Mouse (Mus musculus): ENCODE measurements around the gene Eif4g3. TPM values are rescaled to one million over a fixed set of nuclear protein-coding genes. Genes with fewer than 3 reads are reported as not detected.
A peak's percentile ranks its signal among the peaks of the same experiment; 100 is the strongest.

The Eif4g3 gene
- polyA plus RNA-seq, 1 experiment from 2014 or later, result 51.0 TPM

- Histone ChIP-seq H3K4me3 (peak overlapping the region; percentile 94), H3K4me1 (replicated peaks) (peaks cover 37% of the 10 kb centered on the region), H3K27me3 (no peaks in the 10 kb centered on the region), H3K4me2 (peak overlapping the region; percentile 70), H3K9ac (peak overlapping the region; percentile 98), H3K27ac (replicated peaks) (peak overlapping the region; percentile 97), H3K36me3 (peaks cover under 1% of the 10 kb centered on the region; the same call in 1 of the 2 replicates), H3K9me3 (no peaks in the 10 kb centered on the region)
- under 1% methylated on average over 41 of the region's 59 CpGs for WGBS
- ATAC-seq (ENCODE audit: low FRiP score, low read depth), result peak; percentile 96
These were observed 503 bp downstream of the Eif4g3 start for GRCm38 (mm10) chr4:137993291-137993758.

- Histone ChIP-seq H3K36me3 (peaks cover 7% of the 10 kb centered on the region), H3K27me3 (no peaks in the 10 kb centered on the region), H3K27ac (replicated peaks) (peak overlapping the region; percentile 97), H3K9me3 (no peaks in the 10 kb centered on the region), H3K4me1 (replicated peaks) (peaks cover 41% of the 10 kb centered on the region), H3K4me3 (peak overlapping the region; percentile 94), H3K9ac (peak overlapping the region; percentile 98), H3K4me2 (peak overlapping the region; percentile 70)
- 0% methylated on average over 44 of the region's 60 CpGs for WGBS
- 0 out of 2 replicates have a peak, but pooled peaks have one; percentile 7 for ATAC-seq (ENCODE audit: low FRiP score, low read depth)
These were observed 1.2 kb downstream of the Eif4g3 start for GRCm38 (mm10) chr4:137993821-137994561.

GRCm38 (mm10) chr4:137994562-137995336 is 1.9 kb downstream of the Eif4g3 start:
- peak overlapping the region; percentile 98 for H3K9ac ChIP-seq
- H3K4me2 ChIP-seq, result peak overlapping the region; percentile 70
- H3K27ac ChIP-seq (replicated peaks), result peak overlapping the region; percentile 97; the same call in 1 of the 2 replicates
- peaks cover 45% of the 10 kb centered on the region for H3K4me1 ChIP-seq (replicated peaks)
- 41% methylated on average over 12 of the region's 12 CpGs for WGBS
- no peaks in the 10 kb centered on the region for H3K27me3 ChIP-seq
- no peak for ATAC-seq (ENCODE audit: low FRiP score, low read depth)
- H3K36me3 ChIP-seq, result peaks cover 15% of the 10 kb centered on the region
- no peaks in the 10 kb centered on the region for H3K9me3 ChIP-seq
- peak overlapping the region; percentile 94 for H3K4me3 ChIP-seq

GRCm38 (mm10) chr4:137995399-137995798 is 2.6 kb downstream of the Eif4g3 start:
- H3K9ac ChIP-seq, result no peak overlapping the region
- ATAC-seq (ENCODE audit: low FRiP score, low read depth), result no peak

GRCm38 (mm10) chr4:137998232-137998631 is 5.4 kb downstream of the Eif4g3 start:
- Histone ChIP-seq H3K4me1 (replicated peaks) (peaks cover 48% of the 10 kb centered on the region), H3K9ac (no peak overlapping the region), H3K36me3 (peaks cover 23% of the 10 kb centered on the region), H3K4me3 (no peak overlapping the region), H3K4me2 (no peak overlapping the region), H3K9me3 (no peaks in the 10 kb centered on the region), H3K27ac (replicated peaks) (no peak overlapping the region), H3K27me3 (no peaks in the 10 kb centered on the region)
- 80% methylated on average over 4 of the region's 4 CpGs for WGBS
- ATAC-seq (ENCODE audit: low FRiP score, low read depth), result no peak

More at GRCm38 (mm10) chr4:137995399-137995798, 2.6 kb downstream of the Eif4g3 start:
- peaks cover 49% of the 10 kb centered on the region for H3K4me1 ChIP-seq (replicated peaks)
- 62% methylated on average over 12 of the region's 12 CpGs for WGBS
- H3K36me3 ChIP-seq, result peaks cover 15% of the 10 kb centered on the region
- H3K9me3 ChIP-seq, result no peaks in the 10 kb centered on the region
- H3K27ac ChIP-seq (replicated peaks), result no peak overlapping the region
- peak overlapping the region; percentile 70 for H3K4me2 ChIP-seq
- H3K27me3 ChIP-seq, result no peaks in the 10 kb centered on the region
- H3K4me3 ChIP-seq, result peak overlapping the region; percentile 94

- 36% methylated on average over 7 of the region's 7 CpGs for WGBS
- H3K4me1 ChIP-seq (replicated peaks), result peaks cover 36% of the 10 kb centered on the region
- no peak overlapping the region for H3K27ac ChIP-seq (replicated peaks)
- no peak overlapping the region for H3K4me3 ChIP-seq
- no peaks in the 10 kb centered on the region for H3K9me3 ChIP-seq
- no peaks in the 10 kb centered on the region for H3K27me3 ChIP-seq
- peaks cover 23% of the 10 kb centered on the region for H3K36me3 ChIP-seq
- H3K9ac ChIP-seq, result no peak overlapping the region
- no peak overlapping the region for H3K4me2 ChIP-seq
- ATAC-seq (ENCODE audit: low FRiP score, low read depth), result no peak
These were observed 7.9 kb downstream of the Eif4g3 start for GRCm38 (mm10) chr4:138000682-138001081.

GRCm38 (mm10) chr4:138003909-138004610 is 11.2 kb downstream of the Eif4g3 start:
- no peaks in the 10 kb centered on the region for H3K27me3 ChIP-seq
- no peak for ATAC-seq (ENCODE audit: low FRiP score, low read depth)
- no peak overlapping the region for H3K4me3 ChIP-seq
- H3K36me3 ChIP-seq, result peaks cover 19% of the 10 kb centered on the region
- no peak overlapping the region for H3K4me2 ChIP-seq
- peaks cover 15% of the 10 kb centered on the region for H3K4me1 ChIP-seq (replicated peaks)
- no peak overlapping the region for H3K9ac ChIP-seq
- H3K27ac ChIP-seq (replicated peaks), result no peak overlapping the region
- H3K9me3 ChIP-seq, result no peaks in the 10 kb centered on the region
- 86% methylated on average over 11 of the region's 11 CpGs for WGBS

- 89% methylated on average over 1 of the region's 1 CpGs for WGBS
- H3K9me3 ChIP-seq, result no peaks in the 10 kb centered on the region
- H3K4me1 ChIP-seq (replicated peaks), result peaks cover 4% of the 10 kb centered on the region
- peaks cover 13% of the 10 kb centered on the region; the same call in 1 of the 2 replicates for H3K36me3 ChIP-seq
- H3K4me3 ChIP-seq, result no peak overlapping the region
- H3K27ac ChIP-seq (replicated peaks), result no peak overlapping the region
- H3K27me3 ChIP-seq, result no peaks in the 10 kb centered on the region
- no peak for ATAC-seq (ENCODE audit: low FRiP score, low read depth)
- H3K4me2 ChIP-seq, result no peak overlapping the region
- H3K9ac ChIP-seq, result no peak overlapping the region
These were observed 13.0 kb downstream of the Eif4g3 start for GRCm38 (mm10) chr4:138005781-138006180.

- no peak overlapping the region for H3K27ac ChIP-seq (replicated peaks)
- no peak for ATAC-seq (ENCODE audit: low FRiP score, low read depth)
- H3K4me3 ChIP-seq, result no peak overlapping the region
- H3K36me3 ChIP-seq, result peaks cover 9% of the 10 kb centered on the region; the same call in 1 of the 2 replicates
- 0 out of 2 replicates have a peak, but pooled peaks cover 3% of the 10 kb centered on the region for H3K4me1 ChIP-seq (replicated peaks)
- H3K4me2 ChIP-seq, result no peak overlapping the region
- no peaks in the 10 kb centered on the region for H3K9me3 ChIP-seq
- 90% methylated on average over 9 of the region's 9 CpGs for WGBS
- H3K27me3 ChIP-seq, result no peaks in the 10 kb centered on the region
- no peak overlapping the region for H3K9ac ChIP-seq
These were observed 14.3 kb downstream of the Eif4g3 start for GRCm38 (mm10) chr4:138006951-138007613.

- Histone ChIP-seq H3K4me1 (replicated peaks) (0 out of 2 replicates have a peak, but pooled peaks cover 3% of the 10 kb centered on the region), H3K27ac (replicated peaks) (no peak overlapping the region), H3K4me2 (no peak overlapping the region), H3K27me3 (no peaks in the 10 kb centered on the region), H3K36me3 (peaks cover 5% of the 10 kb centered on the region; the same call in 1 of the 2 replicates), H3K9me3 (no peaks in the 10 kb centered on the region), H3K9ac (no peak overlapping the region), H3K4me3 (no peak overlapping the region)
- 77% methylated on average over 6 of the region's 6 CpGs for WGBS
- no peak for ATAC-seq (ENCODE audit: low FRiP score, low read depth)
These were observed 15.8 kb downstream of the Eif4g3 start for GRCm38 (mm10) chr4:138008646-138009045.
